Mouse (Mus musculus) kidney, adult 2 months (tissue): ENCODE data around the gene Calml3.

ENCODE experiments used
- CTCF ChIP-seq: fragments of 200-500 bp; conservative IDR thresholded peaks from 2 replicates; pipeline ENCODE4 v1.5.1; 2011; ENCODE audit warnings: low read depth, mild to moderate bottlenecking, control low read depth, low read length, moderate library complexity, mixed read lengths; ENCODE audit not compliant: insufficient read depth, insufficient read length
- POLR2A ChIP-seq: fragments of 200-500 bp; IDR thresholded peaks from one replicate; pipeline ENCODE4 v1.6.1; 2011; ENCODE audit warnings: low read depth, low read length, control low read depth

GRCm38 (mm10) chr13:3768621-3769020 is 35.5 kb downstream of the Calml3 start:
- TF ChIP-seq CTCF (no peak), POLR2A (no peak)
